Mouse (Mus musculus) hindbrain, embryonic 16.5 days (tissue): ENCODE measurements around the gene Gm11639. TPM values are rescaled to one million over a fixed set of nuclear protein-coding genes. Genes with fewer than 3 reads are reported as not detected.

Source experiments
- ATAC-seq: fragments of 200-750 bp; cut with Nextera tagmentation; 2 replicates; pipeline ENCODE4 v1.8.0; 2017; ENCODE audit warnings: moderate TSS enrichment, moderate library complexity
- H3K27ac ChIP-seq: fragments of 300-500 bp; sonication (generic); 2 replicates; pipeline ENCODE4 v1.5.1; 2014; ENCODE audit warnings: low read depth, mild to moderate bottlenecking, control low read depth, low read length, moderate library complexity
- H3K27me3 ChIP-seq: fragments of 300-500 bp; sonication (generic); replicated peaks from 2 replicates; pipeline ENCODE4 v1.6.1; 2014; ENCODE audit warnings: low read length; ENCODE audit not compliant: control insufficient read depth, insufficient read depth
- H3K36me3 ChIP-seq: fragments of 300-500 bp; sonication (generic); 2 replicates; pipeline ENCODE4 v1.6.1; 2014; ENCODE audit warnings: mild to moderate bottlenecking, low read length, moderate library complexity, mixed read lengths; ENCODE audit not compliant: control insufficient read depth, insufficient read depth
- H3K4me1 ChIP-seq: fragments of 300-500 bp; sonication (generic); 2 replicates; pipeline ENCODE4 v1.6.1; 2014; ENCODE audit warnings: low read depth, low read length; ENCODE audit not compliant: control insufficient read depth, insufficient read depth
- H3K4me2 ChIP-seq: fragments of 300-500 bp; sonication (generic); 2 replicates; pipeline ENCODE4 v1.6.1; 2014; ENCODE audit warnings: mild to moderate bottlenecking, low read length, control low read depth, moderate library complexity
- H3K4me3 ChIP-seq: fragments of 300-500 bp; sonication (generic); 2 replicates; pipeline ENCODE4 v1.5.1; 2014; ENCODE audit warnings: mild to moderate bottlenecking, low read length, control low read depth, moderate library complexity
- H3K9ac ChIP-seq: fragments of 300-500 bp; sonication (generic); 2 replicates; pipeline ENCODE4 v1.6.1; 2014; ENCODE audit warnings: low read depth, mild to moderate bottlenecking, control low read depth, low read length, moderate library complexity
- H3K9me3 ChIP-seq: fragments of 300-500 bp; sonication (generic); 2 replicates; pipeline ENCODE4 v1.6.1; 2014; ENCODE audit warnings: mild to moderate bottlenecking, low read length, moderate library complexity; ENCODE audit not compliant: control insufficient read depth
- WGBS: fragments of 180-500 bp; shearing (Covaris S2); extraction: QIAGEN DNeasy Blood & Tissue Kit; methylation state at CpG from one replicate; pipeline ENCODE4 v1.1.7; 2014; 5-methylcytosine and 5-hydroxymethylcytosine counted together
- polyA plus RNA-seq: library from polyadenylated mRNA; unstranded; fragments of >200 nt; fragmentation: Nextera tagmentation; extraction: Ambion mirVana; gene quantifications from 2 replicates; pipeline ENCODE4 v1.2.1, GENCODE M21; 2015

The Gm11639 gene
- polyA plus RNA-seq, 1 experiment from 2014 or later, result 0.04 TPM

- no peak for ATAC-seq
- Histone ChIP-seq H3K4me3 (no peak overlapping the region), H3K27ac (no peak overlapping the region), H3K4me1 (no peaks in the 10 kb centered on the region), H3K9me3 (peaks cover 5% of the 10 kb centered on the region), H3K9ac (no peak overlapping the region), H3K4me2 (no peak overlapping the region), H3K36me3 (no peaks in the 10 kb centered on the region), H3K27me3 (no peaks in the 10 kb centered on the region; the same call in 1 of the 2 replicates)
- 60% methylated on average over 6 of the region's 6 CpGs for WGBS
Observed at GRCm38 (mm10) chr11:105159673-105160360, 474.3 kb downstream of the Gm11639 start.

- H3K9me3 ChIP-seq, result peaks cover 15% of the 10 kb centered on the region
- no peaks in the 10 kb centered on the region for H3K36me3 ChIP-seq
- WGBS, result 87% methylated on average over 2 of the region's 2 CpGs
- no peak overlapping the region for H3K4me2 ChIP-seq
- no peaks in the 10 kb centered on the region for H3K4me1 ChIP-seq
- ATAC-seq, result no peak
- H3K4me3 ChIP-seq, result no peak overlapping the region
- H3K27me3 ChIP-seq, result no peaks in the 10 kb centered on the region; the same call in 1 of the 2 replicates
- H3K9ac ChIP-seq, result no peak overlapping the region
- no peak overlapping the region for H3K27ac ChIP-seq
Observed at GRCm38 (mm10) chr11:105161411-105161810, 475.9 kb downstream of the Gm11639 start.

- H3K27me3 ChIP-seq, result no peaks in the 10 kb centered on the region; the same call in 1 of the 2 replicates
- H3K27ac ChIP-seq, result no peak overlapping the region
- H3K36me3 ChIP-seq, result no peaks in the 10 kb centered on the region
- no peaks in the 10 kb centered on the region for H3K4me1 ChIP-seq
- H3K9me3 ChIP-seq, result peaks cover 15% of the 10 kb centered on the region
- no peak overlapping the region for H3K9ac ChIP-seq
- no peak for ATAC-seq
- no peak overlapping the region for H3K4me3 ChIP-seq
- no peak overlapping the region for H3K4me2 ChIP-seq
- WGBS, result 82% methylated on average over 69 of the region's 69 CpGs
Observed at GRCm38 (mm10) chr11:105164516-105165510, 479.3 kb downstream of the Gm11639 start.

GRCm38 (mm10) chr11:105166780-105167179 lies 481.3 kb downstream of the Gm11639 start:
- H3K9ac ChIP-seq, result no peak overlapping the region
- no peaks in the 10 kb centered on the region for H3K27me3 ChIP-seq
- H3K27ac ChIP-seq, result no peak overlapping the region
- 92% methylated on average over 10 of the region's 10 CpGs for WGBS
- ATAC-seq, result no peak
- H3K4me1 ChIP-seq, result no peaks in the 10 kb centered on the region
- no peaks in the 10 kb centered on the region for H3K36me3 ChIP-seq
- H3K4me2 ChIP-seq, result no peak overlapping the region
- H3K4me3 ChIP-seq, result no peak overlapping the region
- peaks cover 15% of the 10 kb centered on the region for H3K9me3 ChIP-seq

Other genes starting within 250 kb of the Gm11639 start
- 22.2 and 26.3 TPM in 2 replicates for gene Kansl1, start 216.8 kb upstream of the Gm11639 start, polyA plus RNA-seq
- gene Cdc27, start 135.1 kb upstream of the Gm11639 start, polyA plus RNA-seq, result 31.4 and 38.4 TPM in 2 replicates
- 4.2 and 12.2 TPM in 2 replicates for gene Myl4, start 135.0 kb upstream of the Gm11639 start, polyA plus RNA-seq
- 1.6 and 1.9 TPM in 2 replicates for gene Itgb3, start 77.7 kb upstream of the Gm11639 start, polyA plus RNA-seq